Mouse (Mus musculus) cerebellum, adult 2 months (tissue): ENCODE data around the gene Ttll10. TPM values are rescaled to one million over a fixed set of nuclear protein-coding genes. Genes with fewer than 3 reads are reported as not detected.

Source experiments
- DNase-seq, 2 experiments: peaks; one replicate each; pipeline ENCODE4 v3.0.0; 2021
- H3K27ac ChIP-seq: fragments of 200-500 bp; 2 replicates; pipeline ENCODE4 v1.5.1; 2012; ENCODE audit warnings: low read length, control low read depth, inconsistent platforms; ENCODE audit not compliant: insufficient read depth
- H3K27me3 ChIP-seq: fragments of 200-500 bp; 2 replicates; pipeline ENCODE4 v1.6.1; 2012; ENCODE audit warnings: inconsistent platforms, mild to moderate bottlenecking, low read length, moderate library complexity; ENCODE audit not compliant: control insufficient read depth, insufficient read depth
- H3K4me1 ChIP-seq: fragments of 200-500 bp; 2 replicates; pipeline ENCODE4 v1.6.1; 2011; ENCODE audit warnings: low read length; ENCODE audit not compliant: control insufficient read depth, insufficient read depth
- H3K4me3 ChIP-seq: fragments of 200-500 bp; replicated peaks from 2 replicates; pipeline ENCODE3; 2011; ENCODE audit warnings: mild to moderate bottlenecking, low read depth, low read length, control low read depth; ENCODE audit not compliant: insufficient read depth
- CTCF ChIP-seq: fragments of 200-500 bp; IDR thresholded peaks from 2 replicates; pipeline ENCODE4 v1.5.1; 2011; ENCODE audit warnings: low read depth, mild to moderate bottlenecking, control low read depth, low read length, moderate library complexity, borderline replicate concordance; ENCODE audit not compliant: insufficient read depth
- POLR2A ChIP-seq: fragments of 200-500 bp; IDR thresholded peaks from 2 replicates; pipeline ENCODE4 v1.6.1; 2011; ENCODE audit warnings: low read length, control low read depth, borderline replicate concordance; ENCODE audit not compliant: insufficient read depth
- WGBS: fragments of 180-500 bp; shearing (Covaris S2); methylation state at CpG from one replicate; pipeline ENCODE4 v1.1.7; 2018; 5-methylcytosine and 5-hydroxymethylcytosine counted together
- polyA plus RNA-seq: library from polyadenylated mRNA; depleted of rRNA; stranded (reverse); fragments of >200 nt; gene quantifications from 2 replicates; pipeline ENCODE4 v1.2.3, GENCODE M21; 2012

Gene Ttll10
- polyA plus RNA-seq, 1 experiment, result 0.11 TPM

DNA sequence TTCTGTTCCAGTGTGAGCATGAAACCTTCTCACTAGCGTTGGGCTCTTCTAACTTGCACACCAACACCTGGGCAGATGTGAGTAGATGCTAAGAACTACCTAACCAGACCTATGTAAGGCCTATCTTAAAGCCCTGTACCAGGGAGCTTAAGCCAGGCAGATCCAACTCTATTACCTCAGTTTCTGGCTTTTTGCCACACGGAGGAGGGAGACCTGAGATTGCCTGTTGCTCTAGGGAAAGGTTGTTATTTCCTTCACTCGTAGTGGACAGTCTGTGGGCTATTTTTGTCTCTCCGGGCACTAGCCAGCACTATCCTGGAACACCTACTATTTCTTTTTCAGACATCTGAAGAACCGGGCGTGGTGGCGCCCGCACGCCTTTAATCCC, 5.3 kb upstream of the Ttll10 start:
- no peak for DNase-seq
- Histone ChIP-seq H3K27ac (no peak overlapping the region), H3K4me3 (no peak overlapping the region), H3K27me3 (no peaks in the 10 kb centered on the region), H3K4me1 (no peaks in the 10 kb centered on the region)
- 74% methylated on average over 9 of the region's 9 CpGs for WGBS
- no peak for TF ChIP-seq CTCF
- TF ChIP-seq POLR2A, result no peak

DNA sequence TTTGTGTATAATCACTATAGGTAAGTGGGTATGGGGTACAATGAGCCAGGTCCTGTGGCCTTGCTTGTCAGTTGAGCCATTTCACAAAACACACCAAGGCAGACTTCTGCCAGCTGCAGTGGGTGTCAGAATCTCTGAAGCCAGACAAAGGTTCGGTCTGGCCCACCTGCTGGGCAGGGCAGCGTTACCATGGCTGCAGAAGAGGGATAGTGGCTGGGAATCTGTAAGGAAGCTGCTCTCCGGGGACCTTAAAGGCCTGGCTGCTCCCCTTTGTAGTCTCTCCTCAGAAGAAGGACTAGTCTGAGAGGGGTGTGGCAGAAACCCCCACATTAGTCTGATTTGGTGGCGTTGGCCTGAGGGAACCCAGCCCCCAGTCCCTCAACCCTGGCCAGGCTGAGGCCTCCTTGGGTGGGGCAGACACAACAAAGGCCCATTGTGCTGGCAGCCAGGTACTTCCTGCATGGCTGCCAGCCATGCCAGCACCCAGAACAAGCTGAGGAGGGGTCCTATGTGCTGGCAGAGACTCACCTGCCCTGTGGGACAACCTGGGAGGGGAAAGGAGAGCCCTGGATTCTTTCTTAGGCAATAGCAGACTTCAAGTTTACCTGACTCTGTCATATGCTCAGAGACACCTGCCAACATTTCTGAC, 4.8 kb upstream of the Ttll10 start:
- TF ChIP-seq POLR2A (no peak), CTCF (no peak)
- no peaks in the 10 kb centered on the region for H3K4me1 ChIP-seq
- H3K27ac ChIP-seq, result no peak overlapping the region
- DNase-seq, result no peak
- H3K4me3 ChIP-seq, result no peak overlapping the region
- no peaks in the 10 kb centered on the region for H3K27me3 ChIP-seq
- WGBS, result 17% methylated on average over 4 of the region's 4 CpGs

DNA sequence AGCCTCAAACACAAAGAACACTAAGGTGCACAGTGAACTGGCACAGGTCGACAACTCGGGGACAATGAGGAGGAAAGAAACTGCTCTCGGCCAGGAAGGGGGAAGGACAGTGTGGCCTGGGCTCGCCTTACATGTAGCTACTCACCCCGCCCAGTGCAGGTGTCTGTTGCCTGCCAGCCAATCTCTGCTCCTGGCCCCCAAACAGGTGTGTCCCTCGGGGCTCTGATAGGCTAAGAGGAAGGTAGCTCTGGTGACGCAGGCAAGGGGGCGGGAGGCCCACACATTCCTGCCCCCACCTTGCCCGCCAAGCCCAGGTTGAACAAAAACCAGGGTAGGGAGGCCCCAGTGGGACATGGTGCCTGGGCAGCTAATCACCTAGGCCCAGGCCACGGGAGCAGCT, 499 bp upstream of the Ttll10 start:
- Histone ChIP-seq H3K4me1 (no peaks in the 10 kb centered on the region), H3K4me3 (no peak overlapping the region), H3K27ac (no peak overlapping the region), H3K27me3 (no peaks in the 10 kb centered on the region)
- DNase-seq, result no peak
- no peak for TF ChIP-seq CTCF
- WGBS, result 47% methylated on average over 10 of the region's 10 CpGs

DNA sequence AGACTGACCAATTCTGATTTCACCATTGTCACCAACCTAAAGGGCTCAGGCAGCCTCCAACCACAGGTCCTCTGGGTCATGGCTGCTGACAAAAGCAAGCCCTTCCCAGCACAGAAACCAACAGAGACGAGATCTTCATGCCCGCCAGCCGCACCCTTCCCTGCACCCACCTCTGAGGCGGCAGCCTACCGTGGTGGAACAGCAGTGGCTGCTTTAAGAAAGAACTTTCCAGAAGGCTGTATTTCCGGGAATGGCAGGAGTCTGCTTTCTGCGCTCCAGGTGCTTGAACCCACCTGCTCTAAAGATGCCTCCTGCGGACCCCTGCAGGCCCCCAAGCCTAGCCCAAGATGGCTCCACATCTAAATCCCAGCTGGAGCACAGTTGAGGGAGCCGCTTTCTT, 388 bp downstream of the Ttll10 start:
- H3K4me3 ChIP-seq, result no peak overlapping the region
- H3K4me1 ChIP-seq, result no peaks in the 10 kb centered on the region
- TF ChIP-seq CTCF (no peak), POLR2A (no peak)
- H3K27ac ChIP-seq, result no peak overlapping the region
- no peak for DNase-seq
- 75% methylated on average over 9 of the region's 9 CpGs for WGBS
- no peaks in the 10 kb centered on the region for H3K27me3 ChIP-seq

DNA sequence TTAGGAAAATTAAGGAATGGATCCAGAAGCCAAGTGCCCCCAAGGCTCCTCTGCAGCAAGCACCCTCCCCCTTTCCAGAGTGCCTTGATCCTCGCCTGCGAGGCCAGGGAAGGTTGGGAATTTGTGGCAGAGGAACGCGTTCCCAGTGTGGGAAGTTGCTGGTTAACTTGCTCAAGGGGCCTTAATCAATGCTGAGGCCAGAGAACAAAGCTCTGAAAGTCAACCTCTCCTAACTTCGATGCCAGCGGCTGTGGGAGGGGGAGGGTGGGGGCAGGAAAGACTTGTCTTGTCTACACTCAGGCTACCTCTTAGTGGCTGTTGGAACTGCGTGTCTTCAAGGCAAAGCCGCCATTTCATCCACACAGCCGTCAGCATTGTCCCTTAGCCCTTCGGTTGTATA, 1.5 kb downstream of the Ttll10 start:
- H3K27ac ChIP-seq, result no peak overlapping the region
- TF ChIP-seq CTCF (no peak), POLR2A (no peak)
- no peak overlapping the region for H3K4me3 ChIP-seq
- no peaks in the 10 kb centered on the region for H3K4me1 ChIP-seq
- 74% methylated on average over 10 of the region's 10 CpGs for WGBS
- no peaks in the 10 kb centered on the region for H3K27me3 ChIP-seq
- DNase-seq, result no peak

DNA sequence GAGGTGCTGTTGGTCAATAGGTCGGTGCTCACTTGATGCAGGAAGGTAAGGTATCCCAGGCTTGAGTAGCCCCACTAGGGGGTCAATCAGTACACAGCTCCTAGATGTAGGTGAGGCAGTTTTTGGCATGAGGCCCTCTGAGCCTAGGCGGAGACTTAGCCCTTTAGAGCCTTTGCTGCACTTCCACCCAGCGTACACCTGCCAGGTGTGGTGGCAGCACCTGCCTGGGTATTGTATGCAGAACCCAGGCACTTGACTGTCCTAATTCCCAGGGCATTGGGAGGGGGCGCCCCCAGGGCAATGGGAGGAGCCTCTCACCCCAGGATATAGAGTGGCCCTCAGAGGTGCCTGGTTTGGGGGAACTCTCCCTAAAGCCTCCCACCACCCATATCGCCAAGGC, 4.0 kb downstream of the Ttll10 start:
- no peak for TF ChIP-seq POLR2A
- DNase-seq, result no peak
- 92% methylated on average over 5 of the region's 5 CpGs for WGBS

DNA sequence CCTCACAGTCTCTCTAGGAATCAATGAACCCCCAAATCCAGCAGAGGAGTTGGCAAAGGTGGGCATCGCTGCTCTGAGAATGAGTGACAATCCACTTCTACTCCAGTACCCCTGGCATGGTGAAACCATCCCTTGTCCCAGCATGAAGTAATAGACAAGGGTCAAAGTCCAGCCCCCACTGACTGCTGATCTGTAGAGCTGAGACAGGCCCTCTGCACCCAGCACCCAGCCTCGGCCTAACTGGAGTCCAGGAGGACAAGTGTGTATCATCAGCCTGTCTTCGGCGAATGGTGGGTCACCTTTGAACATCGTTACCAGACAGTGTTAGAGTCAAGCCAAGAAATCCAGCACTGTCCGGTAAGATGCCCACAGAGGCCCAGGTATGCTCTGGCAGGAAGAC, 4.6 kb downstream of the Ttll10 start:
- Histone ChIP-seq H3K27ac (no peak overlapping the region), H3K27me3 (no peaks in the 10 kb centered on the region), H3K4me1 (no peaks in the 10 kb centered on the region), H3K4me3 (no peak overlapping the region)
- WGBS, result 93% methylated on average over 6 of the region's 6 CpGs
- no peak for TF ChIP-seq CTCF
- TF ChIP-seq POLR2A, result no peak
- DNase-seq, result no peak

More for the DNA sequence above, 4.0 kb downstream of the Ttll10 start:
- Histone ChIP-seq H3K4me3 (no peak overlapping the region), H3K4me1 (no peaks in the 10 kb centered on the region), H3K27me3 (no peaks in the 10 kb centered on the region), H3K27ac (no peak overlapping the region)

DNA sequence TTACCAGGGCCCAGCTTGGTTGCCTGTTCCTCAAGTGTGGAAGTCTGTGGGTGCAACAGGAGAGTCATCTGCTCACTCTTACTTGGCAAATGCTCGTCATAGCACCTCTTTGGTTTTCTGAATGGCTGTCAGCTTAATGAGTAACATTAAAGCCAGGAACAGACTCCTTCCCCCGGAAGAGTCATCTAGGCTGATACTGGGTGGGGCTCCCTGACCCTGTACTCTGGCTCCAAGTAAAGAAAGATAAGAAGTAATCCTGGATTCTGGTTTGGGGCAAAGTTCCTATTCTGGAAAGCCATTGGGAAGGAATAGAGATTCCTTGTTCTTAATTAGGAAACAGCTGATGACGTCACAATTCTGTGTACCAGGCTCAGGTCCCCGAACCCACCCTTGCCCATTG, 5.1 kb downstream of the Ttll10 start:
- Histone ChIP-seq H3K27ac (no peak overlapping the region), H3K27me3 (no peaks in the 10 kb centered on the region), H3K4me3 (no peak overlapping the region), H3K4me1 (no peaks in the 10 kb centered on the region)
- 85% methylated on average over 4 of the region's 4 CpGs for WGBS
- no peak for TF ChIP-seq CTCF
- no peak for DNase-seq

DNA sequence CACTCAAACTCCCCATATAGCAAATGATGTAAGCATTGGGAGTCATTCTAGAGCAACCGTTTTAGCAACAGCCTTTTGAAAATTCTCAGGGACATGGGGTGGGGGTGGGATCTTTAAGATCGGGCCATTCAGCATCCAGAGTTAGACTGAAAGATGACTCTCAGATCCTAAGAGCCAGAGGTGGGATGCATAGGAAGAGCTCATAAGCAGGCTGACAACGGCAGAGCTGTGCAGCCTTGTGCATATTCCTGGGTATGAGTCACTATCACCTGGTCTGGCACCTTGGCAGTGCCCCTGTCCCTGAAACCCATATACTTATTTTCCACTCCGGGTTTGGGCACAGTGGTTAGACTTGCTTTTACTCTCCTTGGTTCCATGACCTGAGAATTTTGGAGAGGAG, 6.1 kb downstream of the Ttll10 start:
- H3K4me1 ChIP-seq, result no peaks in the 10 kb centered on the region
- no peaks in the 10 kb centered on the region for H3K27me3 ChIP-seq
- no peak for DNase-seq
- H3K4me3 ChIP-seq, result no peak overlapping the region
- TF ChIP-seq CTCF (no peak), POLR2A (no peak)
- no peak overlapping the region for H3K27ac ChIP-seq
- WGBS, result 82% methylated on average over 4 of the region's 4 CpGs
